Mouse (Mus musculus) heart, embryonic 10.5 days (tissue): Measurements from ENCODE around the gene Taf5l. TPM values are rescaled to one million over a fixed set of nuclear protein-coding genes. Genes with fewer than 3 reads are reported as not detected.
A peak's percentile ranks its signal among the peaks of the same experiment; 100 is the strongest.

Experiments used
- DNase-seq: peaks from one replicate; pipeline ENCODE4 v3.0.0-alpha.2; 2017; ENCODE audit warnings: low spot score
- H3K27ac ChIP-seq: fragments of 300-500 bp; sonication (generic); 2 replicates; pipeline ENCODE4 v1.5.1; 2016; ENCODE audit warnings: mild to moderate bottlenecking
- H3K27me3 ChIP-seq: fragments of 300-500 bp; sonication (generic); 2 replicates; pipeline ENCODE4 v1.6.1; 2016; ENCODE audit warnings: mild to moderate bottlenecking; ENCODE audit not compliant: poor library complexity, insufficient read depth, severe bottlenecking
- H3K36me3 ChIP-seq: fragments of 300-500 bp; sonication (generic); 2 replicates; pipeline ENCODE4 v1.6.1; 2016; ENCODE audit warnings: mild to moderate bottlenecking, moderate library complexity
- H3K4me1 ChIP-seq: fragments of 300-500 bp; sonication (generic); 2 replicates; pipeline ENCODE4 v1.6.1; 2016; ENCODE audit warnings: mild to moderate bottlenecking
- H3K4me3 ChIP-seq: fragments of 300-500 bp; sonication (generic); 2 replicates; pipeline ENCODE4 v1.5.1; 2016; ENCODE audit warnings: mild to moderate bottlenecking, moderate library complexity
- H3K9me3 ChIP-seq: fragments of 300-500 bp; sonication (generic); 2 replicates; pipeline ENCODE4 v1.6.1; 2016; ENCODE audit warnings: mild to moderate bottlenecking, moderate library complexity
- WGBS: fragments of 180-500 bp; shearing (Covaris S2); methylation state at CpG from one replicate; pipeline ENCODE4 v1.1.7; 2016; 5-methylcytosine and 5-hydroxymethylcytosine counted together
- polyA plus RNA-seq: library from polyadenylated mRNA; unstranded; fragments of >200 nt; fragmentation: Nextera tagmentation; extraction: Ambion mirVana; gene quantifications from 2 replicates; pipeline ENCODE4 v1.2.1, GENCODE M21; 2016

Gene Taf5l
- polyA plus RNA-seq, result 37.4 and 40.4 TPM in 2 replicates

DNA sequence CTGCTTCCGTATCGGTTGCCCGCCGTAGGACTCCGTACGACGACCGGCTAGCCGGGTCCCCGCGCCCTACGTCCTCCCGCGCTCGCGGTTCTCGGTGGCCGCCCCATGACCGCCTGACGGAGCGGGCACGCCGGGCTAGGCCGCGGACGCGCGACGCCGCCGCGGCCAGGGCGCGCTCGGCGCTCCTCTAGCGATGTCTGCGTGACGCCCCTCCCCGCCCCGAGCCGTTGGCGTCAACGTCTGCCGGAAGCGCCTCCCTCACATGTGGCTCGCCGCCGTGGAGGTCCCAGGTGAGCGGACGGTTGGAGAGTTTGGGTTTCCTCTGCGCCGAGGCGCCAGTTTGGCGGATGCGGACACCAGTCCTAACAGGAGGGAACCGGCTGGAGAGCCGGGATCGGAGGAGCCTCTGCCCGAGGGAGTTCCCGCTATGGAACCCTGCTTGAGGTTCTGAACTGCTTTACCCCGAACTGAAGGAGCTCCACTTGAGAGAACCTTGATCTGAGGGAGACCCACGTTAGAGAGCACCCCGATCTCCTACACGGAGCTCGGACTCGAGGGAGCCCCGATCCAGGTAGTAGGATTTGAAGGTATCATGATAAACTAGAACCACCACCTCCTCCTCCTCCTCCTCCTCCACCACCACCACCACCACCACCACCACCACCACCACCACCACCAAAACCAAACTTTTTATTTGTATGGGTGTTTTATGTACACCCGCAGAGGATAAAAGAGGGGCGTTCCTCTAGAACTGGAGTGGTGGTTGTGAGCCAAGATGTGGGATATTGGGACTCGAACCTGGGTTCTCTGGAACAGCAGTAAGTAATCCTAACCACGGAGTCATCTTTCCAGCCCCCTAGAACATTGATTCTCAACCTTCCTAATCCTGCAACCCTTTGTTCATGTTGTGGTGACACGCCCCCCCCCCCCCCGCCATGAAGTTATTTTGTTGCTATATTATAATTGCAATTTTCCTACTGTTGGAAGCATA is at the start of gene Taf5l, which contains the start of gene Urb2:
Gene Taf5l, minus strand, starts transcription at position 161 of the 991 bp plus-strand sequence.
Gene Urb2, plus strand, starts transcription at position 272 of the 991 bp plus-strand sequence.
- Histone ChIP-seq H3K27ac (peak within 1 kb of the TSS; percentile 99), H3K27me3 (no peaks in the 10 kb centered on the region), H3K36me3 (peaks cover 37% of the 10 kb centered on the region), H3K4me1 (peaks cover 45% of the 10 kb centered on the region), H3K9me3 (no peaks in the 10 kb centered on the region), H3K4me3 (peak within 1 kb of the TSS; percentile 88)
- DNase-seq, result peak; percentile 94
- 1% methylated on average over 71 of the region's 74 CpGs for WGBS

- no peaks in the 10 kb centered on the region for H3K9me3 ChIP-seq
- peaks cover 21% of the 10 kb centered on the region; the same call in 1 of the 2 replicates for H3K4me1 ChIP-seq
- DNase-seq, result no peak
- WGBS, result 50% methylated on average over 18 of the region's 18 CpGs
- 0 out of 2 replicates have a peak, but pooled peaks cover 12% of the 10 kb centered on the region for H3K27me3 ChIP-seq
- H3K4me3 ChIP-seq, result no peak overlapping the region
- H3K27ac ChIP-seq, result no peak overlapping the region
- H3K36me3 ChIP-seq, result no peaks in the 10 kb centered on the region
Measured at GRCm38 (mm10) chr8:124070363-124071324, 49.4 kb upstream of the Taf5l start.

GRCm38 (mm10) chr8:124067059-124067750 is 46.0 kb upstream of the Taf5l start:
- DNase-seq, result no peak
- no peaks in the 10 kb centered on the region for H3K36me3 ChIP-seq
- 65% methylated on average over 4 of the region's 4 CpGs for WGBS
- H3K27me3 ChIP-seq, result 0 out of 2 replicates have a peak, but pooled peaks cover 9% of the 10 kb centered on the region
- no peak overlapping the region for H3K27ac ChIP-seq
- H3K9me3 ChIP-seq, result no peaks in the 10 kb centered on the region
- H3K4me1 ChIP-seq, result peaks cover 20% of the 10 kb centered on the region; the same call in 1 of the 2 replicates
- H3K4me3 ChIP-seq, result no peak overlapping the region

DNA sequence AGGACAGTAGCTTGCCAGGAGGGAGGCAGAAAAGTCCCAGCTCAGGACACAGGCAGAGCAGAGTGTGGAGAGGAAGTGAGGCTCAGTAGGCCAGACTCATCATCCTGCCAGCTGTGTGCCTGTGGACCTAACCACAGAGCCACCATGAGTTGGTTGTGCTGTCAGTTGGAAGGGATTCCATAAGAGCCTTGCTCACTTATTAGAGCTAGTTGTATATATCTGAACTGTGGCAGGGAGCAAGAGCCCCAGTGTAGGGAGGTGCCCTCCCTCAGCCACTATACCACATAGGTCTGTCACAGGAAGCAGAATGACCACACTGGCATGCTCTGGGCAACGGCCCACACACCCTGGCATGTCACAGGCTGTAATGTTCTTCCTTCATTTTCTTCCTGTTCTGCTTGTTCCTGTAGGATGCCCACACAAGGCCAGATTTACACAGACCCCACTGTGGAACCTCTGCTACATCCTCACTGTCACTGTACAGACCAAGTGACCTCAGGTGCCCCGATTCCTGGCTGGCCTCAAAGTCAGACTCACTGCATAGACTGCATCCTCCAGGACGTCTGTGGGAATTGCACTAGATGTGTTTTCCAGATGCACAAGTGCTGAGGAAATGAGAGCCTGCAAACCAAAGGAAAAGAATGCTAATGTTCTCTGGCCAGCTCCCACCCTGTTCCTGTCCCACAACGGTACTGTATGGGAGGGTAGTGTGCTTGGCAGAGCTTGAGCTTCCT is 45.3 kb upstream of the Taf5l start:
- 0 out of 2 replicates have a peak, but pooled peaks cover 5% of the 10 kb centered on the region for H3K27me3 ChIP-seq
- peaks cover 20% of the 10 kb centered on the region; the same call in 1 of the 2 replicates for H3K4me1 ChIP-seq
- 63% methylated on average over 4 of the region's 4 CpGs for WGBS
- H3K4me3 ChIP-seq, result no peak overlapping the region
- H3K36me3 ChIP-seq, result no peaks in the 10 kb centered on the region
- H3K9me3 ChIP-seq, result no peaks in the 10 kb centered on the region
- no peak for DNase-seq
- 0 out of 2 replicates have a peak overlapping the region, but pooled peaks have one; percentile 5 for H3K27ac ChIP-seq

GRCm38 (mm10) chr8:124056832-124057655 is 35.8 kb upstream of the Taf5l start:
- peak; percentile 54 for DNase-seq
- Histone ChIP-seq H3K4me3 (no peak overlapping the region), H3K4me1 (peaks cover 6% of the 10 kb centered on the region; the same call in 1 of the 2 replicates), H3K36me3 (no peaks in the 10 kb centered on the region), H3K27ac (no peak overlapping the region), H3K9me3 (no peaks in the 10 kb centered on the region), H3K27me3 (peaks cover 19% of the 10 kb centered on the region)
- WGBS, result 78% methylated on average over 11 of the region's 11 CpGs

DNA sequence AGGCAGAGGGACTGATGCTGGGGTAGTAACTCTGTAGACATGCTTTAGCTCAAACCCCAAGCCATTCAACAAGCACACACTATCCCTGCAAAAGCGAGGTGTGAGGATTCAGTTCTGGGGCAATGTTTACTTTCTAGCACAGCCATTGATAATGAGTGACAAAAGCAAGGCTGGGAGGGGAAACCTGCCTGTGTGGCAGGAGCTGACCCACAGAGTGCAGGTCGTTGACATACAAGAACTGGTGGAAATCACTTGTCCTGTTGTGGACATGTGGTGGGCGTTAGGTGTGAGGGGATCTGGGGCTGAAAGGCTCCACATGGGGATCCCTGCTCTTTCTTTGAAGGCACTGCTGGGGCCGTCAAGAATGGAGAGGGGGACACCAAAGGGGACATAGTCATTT is 31.4 kb upstream of the Taf5l start:
- Histone ChIP-seq H3K27me3 (peaks cover 19% of the 10 kb centered on the region), H3K9me3 (no peaks in the 10 kb centered on the region), H3K4me1 (peaks cover 9% of the 10 kb centered on the region; the same call in 1 of the 2 replicates), H3K27ac (no peak overlapping the region), H3K36me3 (peaks cover 11% of the 10 kb centered on the region), H3K4me3 (no peak overlapping the region)
- WGBS, result 42% methylated on average over 4 of the region's 4 CpGs
- no peak for DNase-seq

GRCm38 (mm10) chr8:124052110-124052509 is 30.9 kb upstream of the Taf5l start:
- peak; percentile 84 for DNase-seq
- Histone ChIP-seq H3K27ac (no peak overlapping the region), H3K4me1 (peaks cover 9% of the 10 kb centered on the region; the same call in 1 of the 2 replicates), H3K4me3 (no peak overlapping the region), H3K36me3 (peaks cover 15% of the 10 kb centered on the region), H3K27me3 (peaks cover 15% of the 10 kb centered on the region), H3K9me3 (no peaks in the 10 kb centered on the region)
- 27% methylated on average over 3 of the region's 3 CpGs for WGBS

GRCm38 (mm10) chr8:124045856-124046255 is 24.7 kb upstream of the Taf5l start:
- H3K4me3 ChIP-seq, result no peak overlapping the region
- no peaks in the 10 kb centered on the region for H3K9me3 ChIP-seq
- no peaks in the 10 kb centered on the region for H3K4me1 ChIP-seq
- 82% methylated on average over 8 of the region's 8 CpGs for WGBS
- H3K36me3 ChIP-seq, result peaks cover 68% of the 10 kb centered on the region
- H3K27me3 ChIP-seq, result no peaks in the 10 kb centered on the region
- no peak overlapping the region for H3K27ac ChIP-seq
- peak; percentile 68 for DNase-seq

- DNase-seq, result peak; percentile 65
- no peak overlapping the region for H3K27ac ChIP-seq
- no peak overlapping the region for H3K4me3 ChIP-seq
- no peaks in the 10 kb centered on the region for H3K9me3 ChIP-seq
- peaks cover 69% of the 10 kb centered on the region for H3K36me3 ChIP-seq
- no peaks in the 10 kb centered on the region for H3K4me1 ChIP-seq
- WGBS, result 92% methylated on average over 12 of the region's 12 CpGs
- no peaks in the 10 kb centered on the region for H3K27me3 ChIP-seq
Measured at GRCm38 (mm10) chr8:124044931-124045330, 23.7 kb upstream of the Taf5l start.

DNA sequence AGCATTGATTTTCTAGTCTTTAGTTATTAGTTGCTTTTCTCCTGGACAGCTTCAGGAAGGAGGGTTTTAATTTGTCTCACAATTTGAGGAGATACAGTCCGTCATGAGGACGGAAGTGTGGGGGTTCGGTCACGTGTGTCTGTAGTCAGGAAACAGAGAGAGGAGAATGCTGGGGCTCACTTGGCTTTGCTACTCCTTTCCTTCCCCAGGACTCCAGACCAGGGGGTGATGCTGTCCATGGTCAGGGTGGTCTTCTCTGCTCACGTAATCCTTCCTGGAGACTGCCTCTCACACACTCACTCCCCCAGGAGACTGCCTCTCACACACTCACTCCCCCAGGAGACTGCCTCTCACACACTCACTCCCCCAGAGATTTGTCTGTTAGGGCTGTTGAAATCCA is 23.2 kb upstream of the Taf5l start:
- WGBS, result 86% methylated on average over 5 of the region's 5 CpGs
- Histone ChIP-seq H3K4me1 (no peaks in the 10 kb centered on the region), H3K27ac (no peak overlapping the region), H3K36me3 (peaks cover 74% of the 10 kb centered on the region), H3K4me3 (no peak overlapping the region), H3K9me3 (no peaks in the 10 kb centered on the region), H3K27me3 (no peaks in the 10 kb centered on the region)
- peak; percentile 52 for DNase-seq

GRCm38 (mm10) chr8:124042201-124042600 is 21.0 kb upstream of the Taf5l start:
- H3K27me3 ChIP-seq, result no peaks in the 10 kb centered on the region
- H3K9me3 ChIP-seq, result no peaks in the 10 kb centered on the region
- no peaks in the 10 kb centered on the region for H3K4me1 ChIP-seq
- H3K4me3 ChIP-seq, result no peak overlapping the region
- no peak overlapping the region for H3K27ac ChIP-seq
- peak; percentile 47 for DNase-seq
- WGBS, result 88% methylated on average over 1 of the region's 1 CpGs
- peaks cover 88% of the 10 kb centered on the region for H3K36me3 ChIP-seq
